Mouse (Mus musculus): Measurements from ENCODE around the gene Hist1h4n.
"Not testable (repeated sequence)": the region's sequence is repeated elsewhere in the genome, so short reads cannot be mapped to it uniquely, and the experiment has no call there.

The Hist1h4n gene

DNA sequence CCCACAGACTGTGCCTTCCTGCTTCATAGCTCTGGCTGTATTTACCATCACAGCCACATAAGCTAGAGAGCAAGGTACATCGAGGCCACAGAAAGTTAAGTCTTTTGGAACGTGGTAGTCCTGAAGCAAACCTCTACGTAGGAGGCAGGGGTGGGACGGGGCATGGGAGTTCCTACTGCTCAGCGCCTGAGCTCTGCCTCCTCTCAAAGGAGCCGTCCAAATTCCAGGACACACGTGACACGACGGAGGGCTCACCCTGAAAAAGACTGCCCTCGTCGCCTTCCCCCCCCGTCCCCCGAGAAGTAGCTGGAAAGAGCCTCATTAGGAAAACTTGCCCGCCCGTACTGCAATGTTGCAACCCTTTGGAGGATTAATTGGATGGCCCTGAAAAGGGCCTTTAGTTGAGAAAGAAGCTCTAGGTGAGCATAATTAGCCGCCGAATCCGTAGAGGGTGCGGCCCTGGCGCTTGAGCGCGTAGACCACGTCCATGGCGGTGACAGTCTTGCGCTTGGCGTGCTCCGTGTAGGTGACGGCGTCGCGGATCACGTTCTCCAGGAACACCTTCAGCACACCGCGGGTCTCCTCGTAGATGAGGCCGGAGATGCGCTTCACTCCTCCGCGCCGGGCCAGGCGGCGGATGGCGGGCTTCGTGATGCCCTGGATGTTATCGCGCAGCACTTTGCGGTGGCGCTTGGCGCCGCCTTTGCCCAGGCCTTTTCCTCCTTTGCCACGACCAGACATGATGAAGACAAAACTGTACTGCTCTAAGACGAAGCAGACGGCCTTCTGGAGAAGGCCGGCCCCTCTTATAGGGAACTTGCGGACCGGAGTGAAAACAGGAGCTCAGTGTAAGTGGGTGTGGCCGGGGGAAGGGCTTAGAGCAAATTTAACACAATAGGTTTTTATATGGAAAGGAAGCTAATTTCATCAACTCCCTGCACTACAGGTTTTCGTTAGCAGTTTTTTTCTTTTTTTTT is at the start of gene Hist1h4n:
Gene Hist1h4n (minus strand): TSS at position 779 of the 977 bp plus-strand sequence.
- DNase-seq, result peak in 1 of 2 experiments; percentile 21

DNA sequence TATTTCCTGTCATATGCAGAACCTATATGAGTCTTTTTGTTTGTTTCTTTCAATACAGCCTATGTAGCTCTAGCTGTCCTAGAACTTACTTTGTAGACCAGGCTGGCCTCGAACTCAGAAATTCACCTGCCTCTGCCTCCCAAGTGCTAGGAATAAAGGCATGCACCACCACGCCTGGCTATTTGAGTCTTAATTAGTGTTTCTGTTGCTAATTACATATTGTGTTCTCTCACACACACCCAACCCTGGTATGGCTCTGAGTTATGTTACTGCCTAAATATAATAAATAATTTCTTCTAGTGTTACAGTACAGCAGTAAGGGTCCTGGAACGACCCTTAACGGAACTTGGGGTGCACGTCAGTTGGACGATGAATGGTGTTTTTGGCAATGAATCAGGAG is 48.7 kb upstream of the Hist1h4n start:
- no peak for DNase-seq

GRCm38 (mm10) chr13:21865503-21865902 is 33.5 kb upstream of the Hist1h4n start:
- DNase-seq, result not testable (repeated sequence)

DNA sequence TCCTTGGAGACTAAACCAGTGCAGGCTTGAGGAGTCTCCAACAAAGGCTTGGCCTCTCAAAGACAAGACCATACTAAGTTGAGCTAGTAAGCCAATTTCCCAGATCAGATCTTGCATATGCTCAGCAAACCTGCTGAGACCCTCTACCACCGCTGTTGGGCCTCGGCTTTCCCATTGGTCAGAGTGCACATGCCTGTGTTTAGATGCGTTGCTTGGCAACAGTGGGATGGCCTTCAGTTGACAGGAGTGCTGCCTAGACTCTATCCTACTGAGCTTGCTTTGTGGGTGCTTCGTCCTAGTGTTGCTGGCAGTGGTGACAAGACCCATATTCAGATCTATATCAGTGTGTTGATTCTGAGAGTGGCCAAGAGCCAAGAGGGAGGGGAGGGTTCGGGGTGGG is 29.6 kb upstream of the Hist1h4n start:
- no peak for DNase-seq

GRCm38 (mm10) chr13:21855698-21856162 is 23.7 kb upstream of the Hist1h4n start:
- DNase-seq, result peak in 1 of 2 experiments; percentile 21

DNA sequence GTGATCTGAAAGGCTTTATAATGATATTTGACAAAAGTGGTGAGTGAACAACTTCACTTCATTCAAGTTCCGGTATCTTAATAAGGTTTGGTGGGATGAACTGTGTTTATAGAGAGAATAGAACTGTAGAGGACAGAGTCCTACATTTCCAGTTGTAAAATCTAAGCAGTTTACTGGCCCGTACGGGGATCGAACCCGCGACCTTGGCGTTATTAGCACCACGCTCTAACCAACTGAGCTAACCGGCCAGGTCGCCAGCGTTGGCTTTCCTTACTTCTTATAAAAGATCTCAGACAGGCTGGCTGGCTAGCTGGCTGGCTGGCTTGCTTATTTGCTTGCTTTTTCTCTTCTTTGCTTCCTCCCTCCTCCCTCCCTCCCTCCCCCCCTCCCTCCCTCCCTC is 23.1 kb upstream of the Hist1h4n start:
- peak; percentile 57 to 69 for DNase-seq

DNA sequence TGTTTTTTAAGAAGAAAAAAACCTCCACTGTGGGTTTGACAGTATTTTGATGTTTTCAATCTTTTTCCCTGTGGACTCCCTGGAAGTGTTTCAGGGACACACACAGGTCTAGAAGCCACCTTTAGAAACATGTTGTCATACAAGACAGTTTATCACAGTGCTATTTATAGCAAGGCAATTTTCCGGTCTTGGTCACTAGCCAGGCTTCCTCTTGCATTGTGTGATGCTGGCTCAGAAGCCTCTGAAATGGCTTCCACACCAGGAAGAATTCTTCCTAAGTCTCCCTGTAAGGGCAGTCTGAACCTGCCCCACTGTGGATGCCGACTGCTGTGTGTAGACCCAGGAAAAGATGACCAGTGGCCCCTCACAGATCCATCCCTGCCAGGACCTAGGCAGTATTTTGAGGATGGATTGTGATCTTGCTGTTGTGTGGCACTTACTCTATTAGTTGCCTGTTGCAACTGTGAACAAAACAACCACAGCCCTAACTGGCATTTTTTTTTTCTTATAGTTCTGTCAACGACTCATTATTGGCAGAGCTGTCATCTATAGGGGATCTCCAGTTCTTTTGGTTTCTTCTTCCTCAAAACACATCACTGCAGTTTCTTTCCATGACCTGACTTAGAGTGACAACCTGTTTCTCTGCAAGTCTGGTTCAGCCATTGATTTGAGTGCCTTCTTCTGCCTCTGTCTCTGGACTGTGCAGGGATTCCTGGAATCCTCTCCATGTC is 20.4 kb upstream of the Hist1h4n start:
- peak in 1 of 2 experiments; percentile 21 for DNase-seq

GRCm38 (mm10) chr13:21850696-21851095 is 18.7 kb upstream of the Hist1h4n start:
- DNase-seq, result not testable (repeated sequence)

DNA sequence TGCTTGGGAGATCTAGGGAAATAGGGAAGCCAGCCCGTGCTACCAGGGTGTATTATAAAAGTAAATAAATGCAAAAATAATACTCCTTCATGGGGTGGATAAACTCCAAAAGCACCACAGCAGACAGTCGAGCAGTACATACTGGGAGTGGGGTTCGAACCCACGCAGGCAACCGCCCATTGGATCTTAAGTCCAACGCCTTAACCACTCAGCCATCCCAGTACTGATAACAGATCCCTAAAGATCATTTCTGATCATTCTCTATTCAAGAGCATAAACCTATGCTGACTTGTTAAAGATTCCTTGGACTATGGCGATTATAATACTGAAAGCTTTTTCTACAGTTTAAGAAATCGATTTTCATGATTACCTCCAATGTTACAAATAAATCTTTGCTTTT is 15.9 kb upstream of the Hist1h4n start:
- DNase-seq, result no peak

GRCm38 (mm10) chr13:21846356-21846755 is 14.4 kb upstream of the Hist1h4n start:
- DNase-seq, result not testable (repeated sequence)

- not testable (repeated sequence) for DNase-seq
Measured at GRCm38 (mm10) chr13:21840508-21840907, 8.5 kb upstream of the Hist1h4n start.

- DNase-seq, result not testable (repeated sequence)
Measured at GRCm38 (mm10) chr13:21833461-21833860, 1.5 kb upstream of the Hist1h4n start, which contains the start of the genes Hist1h2ap and Hist1h2br. Gene Hist1h2ap (minus strand): TSS chr13:21833507. Gene Hist1h2br (plus strand): TSS chr13:21833743.

- no peak for DNase-seq
Measured at GRCm38 (mm10) chr13:21830344-21830743, 1.7 kb downstream of the Hist1h4n start.

- no peak for DNase-seq
Measured at GRCm38 (mm10) chr13:21828511-21828910, 3.5 kb downstream of the Hist1h4n start.

DNA sequence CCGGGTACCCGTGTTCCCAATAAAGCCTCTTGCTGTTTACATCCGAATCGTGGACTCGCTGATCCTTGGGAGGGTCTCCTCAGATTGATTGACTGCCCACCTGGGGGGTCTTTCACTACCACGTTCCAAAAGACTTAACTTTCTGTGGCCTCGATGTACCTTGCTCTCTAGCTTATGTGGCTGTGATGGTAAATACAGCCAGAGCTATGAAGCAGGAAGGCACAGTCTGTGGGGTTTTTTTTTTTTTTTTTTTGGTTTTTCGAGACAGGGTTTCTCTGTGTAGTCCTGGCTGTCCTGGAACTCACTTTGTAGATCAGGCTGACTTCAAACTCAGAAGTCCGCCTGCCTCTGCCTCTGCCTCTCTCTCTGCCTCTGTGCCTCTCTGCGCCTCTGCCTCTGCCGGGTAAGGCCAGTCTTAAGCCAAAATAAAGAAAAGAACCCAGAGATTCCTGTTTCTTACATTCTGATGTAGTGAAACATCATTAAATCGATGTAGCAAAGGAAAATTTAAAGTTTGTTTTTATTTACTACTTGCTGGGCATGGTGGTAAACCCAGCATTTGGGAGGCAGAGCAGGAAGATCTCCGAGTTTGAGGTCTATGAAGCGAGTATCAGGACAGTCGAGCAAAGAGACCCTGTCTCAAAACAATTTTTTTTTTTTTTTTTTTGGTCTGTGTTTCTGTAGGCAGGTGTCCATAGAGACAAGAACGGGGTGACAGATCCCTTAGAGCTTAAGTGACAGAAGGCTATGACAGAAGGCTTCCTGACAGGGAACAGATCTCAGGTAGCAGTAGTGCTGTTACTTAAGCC is 11.7 kb downstream of the Hist1h4n start:
- DNase-seq, result not testable (repeated sequence)

DNA sequence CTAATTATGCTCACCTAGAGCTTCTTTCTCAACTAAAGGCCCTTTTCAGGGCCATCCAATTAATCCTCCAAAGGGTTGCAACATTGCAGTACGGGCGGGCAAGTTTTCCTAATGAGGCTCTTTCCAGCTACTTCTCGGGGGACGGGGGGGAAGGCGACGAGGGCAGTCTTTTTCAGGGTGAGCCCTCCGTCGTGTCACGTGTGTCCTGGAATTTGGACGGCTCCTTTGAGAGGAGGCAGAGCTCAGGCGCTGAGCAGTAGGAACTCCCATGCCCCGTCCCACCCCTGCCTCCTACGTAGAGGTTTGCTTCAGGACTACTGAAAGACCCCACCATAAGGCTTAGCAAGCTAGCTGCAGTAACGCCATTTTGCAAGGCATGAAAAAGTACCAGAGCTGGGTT is 19.9 kb downstream of the Hist1h4n start:
- not testable (repeated sequence) for DNase-seq

DNA sequence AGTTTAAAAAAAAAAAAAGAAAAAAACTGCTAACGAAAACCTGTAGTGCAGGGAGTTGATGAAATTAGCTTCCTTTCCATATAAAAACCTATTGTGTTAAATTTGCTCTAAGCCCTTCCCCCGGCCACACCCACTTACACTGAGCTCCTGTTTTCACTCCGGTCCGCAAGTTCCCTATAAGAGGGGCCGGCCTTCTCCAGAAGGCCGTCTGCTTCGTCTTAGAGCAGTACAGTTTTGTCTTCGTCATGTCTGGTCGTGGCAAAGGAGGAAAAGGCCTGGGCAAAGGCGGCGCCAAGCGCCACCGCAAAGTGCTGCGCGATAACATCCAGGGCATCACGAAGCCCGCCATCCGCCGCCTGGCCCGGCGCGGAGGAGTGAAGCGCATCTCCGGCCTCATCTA is 20.5 kb downstream of the Hist1h4n start, which contains the start of gene Hist1h4m:
Gene Hist1h4m (plus strand): TSS at position 208 of the 400 bp plus-strand sequence.
- peak; percentile 44 to 46 for DNase-seq

GRCm38 (mm10) chr13:21811074-21811473 is 20.9 kb downstream of the Hist1h4n start:
- not testable (repeated sequence) for DNase-seq

GRCm38 (mm10) chr13:21810073-21810472 is 21.9 kb downstream of the Hist1h4n start, which contains the start of the genes Hist1h2bq and Hist1h2ao:
Gene Hist1h2bq (minus strand): TSS chr13:21810197.
Gene Hist1h2ao (plus strand): TSS chr13:21810465.
- DNase-seq, result not testable (repeated sequence)

- DNase-seq, result not testable (repeated sequence)
Measured at GRCm38 (mm10) chr13:21803058-21803457, 28.9 kb downstream of the Hist1h4n start.

GRCm38 (mm10) chr13:21797163-21797562 is 34.8 kb downstream of the Hist1h4n start:
- DNase-seq, result not testable (repeated sequence)

GRCm38 (mm10) chr13:21795584-21795983 is 36.4 kb downstream of the Hist1h4n start:
- DNase-seq, result no peak
